Mouse (Mus musculus) forebrain, postnatal 0 days (tissue): Measurements from ENCODE around the gene Cd40. TPM values are rescaled to one million over a fixed set of nuclear protein-coding genes. Genes with fewer than 3 reads are reported as not detected.

Experiments
- ATAC-seq: fragments of 200-750 bp; cut with Nextera tagmentation; 2 replicates; pipeline ENCODE4 v1.8.0; 2017; ENCODE audit warnings: mild to moderate bottlenecking, moderate library complexity
- DNase-seq: peaks from one replicate; pipeline ENCODE4 v3.0.0-alpha.2; 2015
- H3K27ac ChIP-seq: fragments of 300-500 bp; sonication (generic); 2 replicates; pipeline ENCODE4 v1.5.1; 2014; ENCODE audit warnings: low read depth, mild to moderate bottlenecking, antibody characterized with exemption, low read length, moderate library complexity, mixed read lengths
- H3K27me3 ChIP-seq: fragments of 300-500 bp; sonication (generic); 2 replicates; pipeline ENCODE4 v1.6.1; 2014; ENCODE audit warnings: mild to moderate bottlenecking, low read length, mixed read lengths; ENCODE audit not compliant: insufficient read depth
- H3K36me3 ChIP-seq: fragments of 300-500 bp; sonication (generic); 2 replicates; pipeline ENCODE4 v1.6.1; 2014; ENCODE audit warnings: mild to moderate bottlenecking, moderate library complexity; ENCODE audit not compliant: insufficient read depth
- H3K4me1 ChIP-seq: fragments of 300-500 bp; sonication (generic); 2 replicates; pipeline ENCODE4 v1.6.1; 2014; ENCODE audit warnings: antibody characterized with exemption; ENCODE audit not compliant: insufficient read depth
- H3K4me2 ChIP-seq: fragments of 300-500 bp; sonication (generic); 2 replicates; pipeline ENCODE4 v1.6.1; 2014; ENCODE audit warnings: low read depth, mild to moderate bottlenecking, moderate library complexity
- H3K4me3 ChIP-seq: fragments of 300-500 bp; sonication (generic); 2 replicates; pipeline ENCODE4 v1.5.1; 2014; ENCODE audit warnings: low read depth, low read length, mixed read lengths
- H3K9ac ChIP-seq: fragments of 300-500 bp; sonication (generic); 2 replicates; pipeline ENCODE4 v1.6.1; 2014; ENCODE audit warnings: mild to moderate bottlenecking
- H3K9me3 ChIP-seq: fragments of 300-500 bp; sonication (generic); 2 replicates; pipeline ENCODE4 v1.6.1; 2016; ENCODE audit warnings: low read length
- CTCF ChIP-seq: sonication (generic); IDR thresholded peaks from 2 replicates; pipeline ENCODE4 v1.5.1; 2016; ENCODE audit warnings: antibody characterized with exemption, control low read depth, low read depth
- WGBS: fragments of 180-500 bp; shearing (Covaris S2); extraction: QIAGEN DNeasy Blood & Tissue Kit; methylation state at CpG from one replicate; pipeline ENCODE4 v1.1.7; 2014; 5-methylcytosine and 5-hydroxymethylcytosine counted together
- polyA plus RNA-seq: library from polyadenylated mRNA; unstranded; fragments of >200 nt; fragmentation: Nextera tagmentation; extraction: Ambion mirVana; gene quantifications from 2 replicates; pipeline ENCODE4 v1.2.1, GENCODE M21; 2015
- total RNA-seq: library from RNA; depleted of rRNA; stranded (reverse); fragments of >200 nt; gene quantifications from 2 replicates; pipeline ENCODE4 v1.2.3, GENCODE M21; 2014

The Cd40 gene
- total and polyA plus RNA-seq, 2 experiments from 2014 or later, result 4.7 to 5.0 TPM

DNA sequence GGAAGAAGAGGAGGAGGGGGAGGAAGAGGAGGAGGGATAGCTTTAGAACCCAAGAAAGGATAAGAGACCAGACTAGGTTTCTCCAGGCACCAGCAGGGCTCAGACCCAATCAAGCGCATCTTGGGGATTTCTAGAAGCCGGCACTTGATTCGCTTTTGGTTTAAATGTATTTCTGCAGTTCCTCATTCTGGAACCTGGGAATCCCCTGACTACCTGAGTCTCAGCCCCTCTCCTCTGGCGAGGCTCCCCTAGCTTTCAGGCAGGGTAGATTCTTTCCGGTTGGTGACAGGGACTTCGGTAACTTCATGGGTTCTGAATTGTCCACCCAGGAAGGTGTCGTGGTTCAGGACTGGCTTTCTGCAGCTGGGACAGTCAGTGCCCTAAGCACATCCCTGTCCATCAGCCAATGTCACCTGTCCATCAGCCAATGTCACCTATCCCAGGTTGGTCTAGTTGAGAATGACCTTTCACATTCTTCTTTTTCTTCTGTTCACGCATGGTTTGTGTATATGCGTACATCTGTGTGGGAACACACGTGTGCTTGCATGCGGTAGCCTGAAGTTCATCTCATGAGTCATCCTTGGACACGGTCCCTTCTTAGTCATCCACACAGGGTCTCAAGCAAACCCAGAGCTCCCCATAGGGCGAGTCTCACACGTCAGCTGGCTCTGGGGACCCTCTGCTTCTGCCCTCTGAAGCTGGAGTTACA is 1.1 kb downstream of the Cd40 start:
- DNase-seq (no peak), ATAC-seq (no peak)
- no peak overlapping the region for H3K9ac ChIP-seq
- 78% methylated on average over 14 of the region's 14 CpGs for WGBS
- no peak for TF ChIP-seq CTCF
- no peaks in the 10 kb centered on the region for H3K9me3 ChIP-seq
- 0 out of 2 replicates have a peak, but pooled peaks cover 3% of the 10 kb centered on the region for H3K4me1 ChIP-seq
- H3K4me3 ChIP-seq, result no peak overlapping the region
- no peaks in the 10 kb centered on the region for H3K36me3 ChIP-seq
- no peaks in the 10 kb centered on the region; the same call in none of the 2 replicates for H3K27me3 ChIP-seq
- H3K4me2 ChIP-seq, result no peak overlapping the region
- H3K27ac ChIP-seq, result no peak overlapping the region

- H3K9ac ChIP-seq, result no peak overlapping the region
- H3K4me1 ChIP-seq, result no peaks in the 10 kb centered on the region
- no peak overlapping the region for H3K4me3 ChIP-seq
- H3K4me2 ChIP-seq, result no peak overlapping the region
- TF ChIP-seq CTCF, result no peak
- 83% methylated on average over 4 of the region's 4 CpGs for WGBS
- H3K27me3 ChIP-seq, result no peaks in the 10 kb centered on the region; the same call in none of the 2 replicates
- H3K27ac ChIP-seq, result no peak overlapping the region
- no peak for ATAC-seq
- no peak for DNase-seq
- no peaks in the 10 kb centered on the region for H3K36me3 ChIP-seq
- H3K9me3 ChIP-seq, result no peaks in the 10 kb centered on the region
Measured at GRCm38 (mm10) chr2:165059961-165060360, 4.5 kb downstream of the Cd40 start.

- Histone ChIP-seq H3K27ac (no peak overlapping the region), H3K9ac (no peak overlapping the region), H3K9me3 (no peaks in the 10 kb centered on the region), H3K4me3 (no peak overlapping the region), H3K4me1 (no peaks in the 10 kb centered on the region), H3K4me2 (no peak overlapping the region), H3K27me3 (no peaks in the 10 kb centered on the region), H3K36me3 (no peaks in the 10 kb centered on the region)
- no peak for ATAC-seq
- DNase-seq, result no peak
- no peak for TF ChIP-seq CTCF
- WGBS, result 84% methylated on average over 16 of the region's 16 CpGs
Measured at GRCm38 (mm10) chr2:165061638-165062433, 6.4 kb downstream of the Cd40 start.

GRCm38 (mm10) chr2:165064489-165064888 is 9.1 kb downstream of the Cd40 start:
- no peak overlapping the region for H3K4me3 ChIP-seq
- H3K9ac ChIP-seq, result no peak overlapping the region
- no peaks in the 10 kb centered on the region for H3K27me3 ChIP-seq
- no peak overlapping the region for H3K4me2 ChIP-seq
- no peak overlapping the region for H3K27ac ChIP-seq
- ATAC-seq, result peak; percentile 70
- WGBS, result 57% methylated on average over 7 of the region's 7 CpGs
- DNase-seq, result peak; percentile 38
- TF ChIP-seq CTCF, result no peak
- no peaks in the 10 kb centered on the region for H3K36me3 ChIP-seq
- no peaks in the 10 kb centered on the region for H3K9me3 ChIP-seq
- H3K4me1 ChIP-seq, result no peaks in the 10 kb centered on the region; the same call in 1 of the 2 replicates

DNA sequence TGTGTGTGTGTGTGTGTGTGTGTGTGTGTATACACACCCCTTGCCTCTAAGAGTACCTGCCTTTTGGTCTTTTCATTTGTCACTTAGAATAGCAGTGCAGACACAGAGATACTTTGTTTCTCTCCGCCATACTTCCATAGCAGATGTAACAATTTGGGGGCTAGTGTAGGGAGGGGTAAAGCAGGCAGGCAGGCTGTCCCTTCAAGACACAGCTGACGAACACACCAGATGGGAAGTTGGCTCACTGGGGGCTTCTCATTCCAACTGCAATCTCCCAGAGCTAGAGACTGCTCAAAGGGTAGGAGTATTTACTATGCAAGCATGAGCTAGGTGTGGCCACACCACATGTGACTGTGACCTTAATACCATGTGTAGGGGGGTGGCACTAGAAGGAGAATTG is 13.4 kb downstream of the Cd40 start:
- peak; percentile 70 for DNase-seq

GRCm38 (mm10) chr2:165070096-165070816 is 14.8 kb downstream of the Cd40 start:
- TF ChIP-seq CTCF, result peak; percentile 86
- H3K9ac ChIP-seq, result no peak overlapping the region
- WGBS, result 14% methylated on average over 23 of the region's 23 CpGs
- H3K4me3 ChIP-seq, result no peak overlapping the region
- H3K36me3 ChIP-seq, result no peaks in the 10 kb centered on the region
- H3K27me3 ChIP-seq, result no peaks in the 10 kb centered on the region
- no peak overlapping the region for H3K27ac ChIP-seq
- ATAC-seq (peak; percentile 42; the same call in 1 of the 2 replicates), DNase-seq (peak; percentile 84)
- H3K4me1 ChIP-seq, result no peaks in the 10 kb centered on the region; the same call in 1 of the 2 replicates
- H3K9me3 ChIP-seq, result no peaks in the 10 kb centered on the region
- H3K4me2 ChIP-seq, result peak overlapping the region; percentile 24

More for the DNA sequence above, 13.4 kb downstream of the Cd40 start:
- Histone ChIP-seq H3K36me3 (no peaks in the 10 kb centered on the region), H3K27me3 (no peaks in the 10 kb centered on the region), H3K4me3 (no peak overlapping the region), H3K4me2 (no peak overlapping the region), H3K9ac (no peak overlapping the region), H3K9me3 (no peaks in the 10 kb centered on the region), H3K27ac (no peak overlapping the region), H3K4me1 (no peaks in the 10 kb centered on the region; the same call in 1 of the 2 replicates)
- peak; percentile 47 for ATAC-seq
- WGBS, result 44% methylated on average over 2 of the region's 2 CpGs
- no peak for TF ChIP-seq CTCF
